Comparison of ENCODE assay signal across 7 mouse cellular contexts in the genomic region with DNA sequence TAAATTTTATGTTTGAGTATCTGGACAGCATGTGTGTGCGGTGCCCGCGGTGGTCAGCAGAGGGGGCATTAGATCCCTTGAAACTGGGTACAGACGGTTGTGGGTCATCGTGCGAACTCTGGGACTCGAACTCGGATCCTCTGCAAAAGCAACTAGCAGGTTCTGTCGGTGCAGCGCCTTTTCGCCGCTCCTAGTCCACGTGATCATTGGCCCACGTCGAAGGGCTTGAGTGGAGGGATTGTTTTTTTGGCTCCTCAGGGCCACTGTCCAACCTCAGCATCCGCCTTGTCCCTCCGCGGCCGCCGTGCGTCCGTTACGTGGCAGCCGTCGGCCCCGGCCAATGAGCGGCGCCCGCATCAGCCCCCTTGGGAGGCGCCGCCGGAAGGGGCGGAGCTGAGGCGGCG. TPM values are rescaled to one million over a fixed set of nuclear protein-coding genes. Genes with fewer than 3 reads are reported as not detected.
DNase-seq lines count a peak whose midpoint lies in the region; ATAC-seq and TF ChIP-seq lines count a peak whose summit lies in the region.

Gene Tmed2, plus strand, starts transcription at position 313 of the 404 bp plus-strand sequence.

- peak; percentile 97 for ATAC-seq in intestine, postnatal 0 days
- peak; percentile 97 for ATAC-seq in midbrain, embryonic 12.5 days (ENCODE audit: low FRiP score, low read depth)

- no peaks in the 10 kb centered on the region for H3K9me3 ChIP-seq in embryonic facial prominence, embryonic 10.5 days
- no peaks in the 10 kb centered on the region for H3K9me3 ChIP-seq in intestine, postnatal 0 days (ENCODE audit: control insufficient read depth)
- no peaks in the 10 kb centered on the region for H3K9me3 ChIP-seq in midbrain, embryonic 12.5 days

- peak within 1 kb of the TSS; percentile 66 for H3K9ac ChIP-seq in intestine, postnatal 0 days (ENCODE audit: low read depth, low read length)
- H3K9ac ChIP-seq in midbrain, embryonic 12.5 days (replicated peaks): peak within 1 kb of the TSS; percentile 90

- H3K27me3 ChIP-seq in embryonic facial prominence, embryonic 10.5 days (replicated peaks; ENCODE audit: low read depth, poor library complexity, severe bottlenecking): no peaks in the 10 kb centered on the region
- no peaks in the 10 kb centered on the region for H3K27me3 ChIP-seq in intestine, postnatal 0 days (replicated peaks; ENCODE audit: control insufficient read depth, insufficient read depth, low read length)
- H3K27me3 ChIP-seq in midbrain, embryonic 12.5 days: no peaks in the 10 kb centered on the region
- H3K27me3 ChIP-seq in small intestine, adult 2 months (ENCODE audit: control insufficient read depth, insufficient read depth, low read length): no peaks in the 10 kb centered on the region

- peak within 1 kb of the TSS; percentile 66 for H3K4me2 ChIP-seq in intestine, postnatal 0 days (replicated peaks; ENCODE audit: low read depth)
- peak within 1 kb of the TSS; percentile 76 for H3K4me2 ChIP-seq in midbrain, embryonic 12.5 days (replicated peaks)

- under 1% methylated on average over 35 of the region's 35 CpGs for WGBS in embryonic facial prominence, embryonic 10.5 days
- WGBS in intestine, postnatal 0 days: under 1% methylated on average over 34 of the region's 35 CpGs
- under 1% methylated on average over 32 of the region's 35 CpGs for WGBS in midbrain, embryonic 12.5 days
- WGBS in small intestine, adult 2 months: under 1% methylated on average over 35 of the region's 35 CpGs

- H3K36me3 ChIP-seq in embryonic facial prominence, embryonic 10.5 days (replicated peaks): peaks cover 32% of the 10 kb centered on the region
- peaks cover 27% of the 10 kb centered on the region for H3K36me3 ChIP-seq in intestine, postnatal 0 days (ENCODE audit: control insufficient read depth, insufficient read depth)
- peaks cover 20% of the 10 kb centered on the region for H3K36me3 ChIP-seq in midbrain, embryonic 12.5 days
- H3K36me3 ChIP-seq in small intestine, adult 2 months (ENCODE audit: control insufficient read depth, insufficient read depth, low read length): peaks cover 22% of the 10 kb centered on the region

- TF ChIP-seq CTCF in intestine, postnatal 0 days (IDR thresholded peaks at IDR 0.05; ENCODE audit: low read depth): peak; percentile 63
- peak; percentile 34; the same call in 1 of the 2 replicates for TF ChIP-seq CTCF in small intestine, adult 2 months (IDR thresholded peaks at IDR 0.05; ENCODE audit: extremely low read depth, insufficient read length, insufficient replicate concordance, low read depth, low read length)

- peak within 1 kb of the TSS; percentile 92 for H3K27ac ChIP-seq in embryonic facial prominence, embryonic 10.5 days (replicated peaks)
- H3K27ac ChIP-seq in intestine, postnatal 0 days (ENCODE audit: low read depth, low read length): peak within 1 kb of the TSS; percentile 96
- peak within 1 kb of the TSS; percentile 68 for H3K27ac ChIP-seq in midbrain, embryonic 12.5 days (replicated peaks)
- H3K27ac ChIP-seq in small intestine, adult 2 months (ENCODE audit: insufficient read depth, low read depth, low read length): peak within 1 kb of the TSS; percentile 73

- peak; percentile 97 for DNase-seq in adrenal gland, postnatal 10 days
- peak; percentile 95 for DNase-seq in embryonic facial prominence, embryonic 10.5 days (ENCODE audit: low spot score)
- peak; percentile 56 for DNase-seq in gonadal fat pad, adult 2 months (ENCODE audit: low read depth)
- DNase-seq in left cerebral cortex, postnatal 4 days: peak; percentile 96

- intact Hi-C loops in left cerebral cortex, postnatal 4 days (cut with DNase I): loop anchor here (5.0 kb wide), 1 partner anchor 108 kb away; no protein-coding TSS in a partner anchor

- peaks cover 19% of the 10 kb centered on the region for H3K4me1 ChIP-seq in embryonic facial prominence, embryonic 10.5 days
- H3K4me1 ChIP-seq in intestine, postnatal 0 days (replicated peaks; ENCODE audit: control insufficient read depth, insufficient read depth, low read length): no peaks in the 10 kb centered on the region
- peaks cover 18% of the 10 kb centered on the region for H3K4me1 ChIP-seq in midbrain, embryonic 12.5 days
- H3K4me1 ChIP-seq in small intestine, adult 2 months (ENCODE audit: control insufficient read depth, insufficient read depth, insufficient read length, low read length): peaks cover 6% of the 10 kb centered on the region

- H3K4me3 ChIP-seq in embryonic facial prominence, embryonic 10.5 days: peak within 1 kb of the TSS; percentile 99
- peak within 1 kb of the TSS; percentile 66 for H3K4me3 ChIP-seq in intestine, postnatal 0 days (ENCODE audit: low read depth, low read length)
- H3K4me3 ChIP-seq in midbrain, embryonic 12.5 days: peak within 1 kb of the TSS; percentile 98
- H3K4me3 ChIP-seq in small intestine, adult 2 months (ENCODE audit: low read depth, low read length): peak within 1 kb of the TSS; percentile 94

- TF ChIP-seq POLR2A in small intestine, adult 2 months (IDR thresholded peaks at IDR 0.05; ENCODE audit: low read depth, low read length): no peak

RNA-seq across cellular contexts. Expression of gene Tmed2, which starts in this region (rescaled TPM):
- 100 to 1,000 TPM; 212 to 221 TPM for total RNA-seq in adrenal gland, postnatal 10 days (2021)
- 453 and 454 TPM in 2 replicates for polyA plus RNA-seq in embryonic facial prominence, embryonic 10.5 days (2016; fragmentation: Nextera tagmentation; extraction: Ambion mirVana)
- 159 and 206 TPM in 2 replicates for polyA plus RNA-seq in gonadal fat pad, adult 2 months (2012; rRNA removed)
- polyA plus RNA-seq in intestine, postnatal 0 days (2015; fragmentation: Nextera tagmentation; extraction: Ambion mirVana): 398 and 414 TPM in 2 replicates
- total RNA-seq in left cerebral cortex, postnatal 4 days (2021): 100 to 1,000 TPM; 119 to 123 TPM
- polyA plus RNA-seq in midbrain, embryonic 12.5 days (2016; fragmentation: Nextera tagmentation; extraction: Ambion mirVana): 376 and 388 TPM in 2 replicates
- polyA plus RNA-seq in small intestine, adult 2 months (2012; rRNA removed): 182 and 188 TPM in 2 replicates

Comparison
In these comparisons a context has a peak if more than half of its experiments do, and no peak if none do; other contexts are left out.
1. Peak in every context shown above with its lines: DNase-seq, ATAC-seq, H3K4me3 ChIP-seq and H3K27ac ChIP-seq.